Mouse (Mus musculus) forebrain, embryonic 16.5 days (tissue): ENCODE measurements at regions not wholly inside any gene's neighbourhood (a gene's known extent, or its start where the extent isn't known, plus 50 kb on each side); places are given as distances from the start of the nearest gene placed in this dataset.

Source experiments
- ATAC-seq: fragments of 200-750 bp; cut with Nextera tagmentation; 2 replicates; pipeline ENCODE4 v1.8.0; 2017; ENCODE audit warnings: mild to moderate bottlenecking, moderate library complexity
- H3K27ac ChIP-seq: fragments of 300-500 bp; sonication (generic); 2 replicates; pipeline ENCODE4 v1.5.1; 2014; ENCODE audit warnings: low read length, control low read depth
- H3K27me3 ChIP-seq: fragments of 300-500 bp; sonication (generic); replicated peaks from 2 replicates; pipeline ENCODE4 v1.6.1; 2014; ENCODE audit warnings: low read length; ENCODE audit not compliant: control insufficient read depth, insufficient read depth
- H3K36me3 ChIP-seq: fragments of 300-500 bp; sonication (generic); 2 replicates; pipeline ENCODE4 v1.6.1; 2014; ENCODE audit not compliant: control insufficient read depth, insufficient read depth
- H3K4me1 ChIP-seq: fragments of 300-500 bp; sonication (generic); replicated peaks from 2 replicates; pipeline ENCODE4 v1.6.1; 2014; ENCODE audit warnings: low read length; ENCODE audit not compliant: control insufficient read depth, insufficient read depth
- H3K4me2 ChIP-seq: fragments of 300-500 bp; sonication (generic); 2 replicates; pipeline ENCODE4 v1.6.1; 2014; ENCODE audit warnings: mild to moderate bottlenecking, low read length, control low read depth
- H3K4me3 ChIP-seq: fragments of 300-500 bp; sonication (generic); replicated peaks from 2 replicates; pipeline ENCODE4 v1.5.1; 2014; ENCODE audit warnings: mild to moderate bottlenecking, low read length, control low read depth
- H3K9ac ChIP-seq: fragments of 300-500 bp; sonication (generic); replicated peaks from 2 replicates; pipeline ENCODE4 v1.6.1; 2014; ENCODE audit warnings: low read depth, low read length, control low read depth
- H3K9me3 ChIP-seq: fragments of 300-500 bp; sonication (generic); 2 replicates; pipeline ENCODE4 v1.6.1; 2016; ENCODE audit warnings: low read length; ENCODE audit not compliant: control insufficient read depth
- WGBS: fragments of 180-500 bp; shearing (Covaris S2); extraction: QIAGEN DNeasy Blood & Tissue Kit; methylation state at CpG from one replicate; pipeline ENCODE4 v1.1.7; 2014; 5-methylcytosine and 5-hydroxymethylcytosine counted together

DNA sequence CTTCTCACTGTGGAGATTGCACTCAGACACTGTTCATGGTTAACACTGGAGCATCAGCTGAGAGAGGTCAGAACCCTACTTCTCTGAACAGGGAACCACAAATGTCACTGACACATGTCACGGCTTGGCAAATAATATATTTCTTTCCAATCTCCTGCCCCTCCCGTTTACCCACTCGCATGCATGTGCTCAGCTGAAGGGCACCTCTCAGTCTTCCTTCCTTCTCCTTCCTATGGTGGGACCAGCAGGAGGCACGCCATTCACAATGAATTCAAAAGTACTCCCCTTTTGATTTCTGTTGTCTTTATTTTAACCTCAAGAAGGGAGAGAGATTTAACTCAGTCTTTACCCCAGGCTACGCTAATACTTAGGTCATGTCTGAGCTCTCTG lies 481.0 kb downstream of the Prss52 start:
- H3K27me3 ChIP-seq = no peaks in the 10 kb centered on the region
- H3K36me3 ChIP-seq = no peaks in the 10 kb centered on the region
- WGBS = 14% methylated on average over 5 of the region's 5 CpGs
- H3K4me2 ChIP-seq = peak overlapping the region; percentile 76
- no peaks in the 10 kb centered on the region for H3K9me3 ChIP-seq
- peak overlapping the region; percentile 68 for H3K4me3 ChIP-seq
- H3K9ac ChIP-seq = peak overlapping the region; percentile 96
- peak overlapping the region; percentile 99 for H3K27ac ChIP-seq
- H3K4me1 ChIP-seq = peaks cover 51% of the 10 kb centered on the region
- no peak for ATAC-seq

DNA sequence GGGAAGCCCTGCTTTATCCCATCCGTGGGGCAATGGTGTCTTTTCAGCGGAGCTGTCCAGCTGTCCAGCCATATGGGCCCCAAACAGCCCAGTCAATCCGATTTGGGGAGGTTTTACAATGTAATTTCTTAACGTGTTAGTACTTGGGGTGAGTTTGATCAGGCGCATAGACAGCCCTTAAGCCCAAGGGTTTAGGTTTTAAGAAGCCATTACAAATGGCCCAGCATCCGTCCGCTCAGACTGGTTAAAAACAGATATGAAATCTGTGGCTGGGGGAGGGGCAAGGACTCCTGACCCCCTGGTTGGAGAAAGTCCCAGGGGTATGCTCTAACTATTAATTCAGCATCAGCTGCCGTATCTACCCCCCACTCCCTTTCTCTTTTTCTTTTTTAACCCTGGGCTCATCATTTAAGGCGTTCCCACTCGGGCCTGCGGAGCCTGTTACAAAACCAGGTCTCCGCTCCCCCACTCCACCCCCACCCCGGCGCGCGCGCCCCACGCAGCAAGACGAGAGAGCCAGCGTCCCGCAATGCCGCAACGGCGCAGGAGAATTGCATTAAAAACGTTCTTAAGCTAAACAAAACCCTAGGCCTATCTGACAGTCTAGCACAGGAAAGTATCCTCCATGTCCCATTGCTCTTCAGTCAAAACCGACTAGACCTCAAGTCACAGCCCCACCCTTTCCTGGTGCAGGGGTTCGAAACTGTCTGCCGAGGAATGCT lies 481.5 kb downstream of the Prss52 start:
- 7% methylated on average over 28 of the region's 28 CpGs for WGBS
- H3K4me1 ChIP-seq = peaks cover 49% of the 10 kb centered on the region

DNA sequence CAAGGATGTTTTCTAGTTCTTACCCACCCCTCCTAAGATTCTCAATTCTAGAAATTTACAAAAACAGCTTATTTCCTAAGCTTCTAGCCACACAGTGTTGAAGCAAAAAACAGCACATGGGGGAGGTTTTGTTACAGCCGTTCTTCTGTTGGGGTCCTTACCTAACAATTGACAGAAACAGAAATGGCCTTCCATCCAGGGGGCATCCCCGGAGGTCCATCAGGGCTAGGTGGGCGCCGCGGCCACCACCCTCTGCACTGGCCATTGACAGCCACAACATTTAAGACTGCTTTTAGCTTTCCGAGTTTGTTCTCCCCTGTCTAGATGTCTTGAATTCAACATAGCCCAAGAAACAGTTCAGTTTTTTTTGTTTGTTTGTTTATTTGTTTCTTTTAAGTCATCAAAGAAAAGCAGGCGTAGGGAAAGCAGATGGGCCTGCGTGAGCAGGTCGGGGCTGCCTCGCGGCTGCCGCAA lies 482.3 kb downstream of the Prss52 start:
- H3K9me3 ChIP-seq = no peaks in the 10 kb centered on the region
- peak overlapping the region; percentile 76 for H3K4me2 ChIP-seq
- no peaks in the 10 kb centered on the region for H3K27me3 ChIP-seq
- H3K9ac ChIP-seq = peak overlapping the region; percentile 96
- peaks cover 42% of the 10 kb centered on the region for H3K4me1 ChIP-seq
- H3K36me3 ChIP-seq = no peaks in the 10 kb centered on the region
- ATAC-seq = no peak
- H3K27ac ChIP-seq = peak overlapping the region; percentile 99
- peak overlapping the region; percentile 68 for H3K4me3 ChIP-seq
- WGBS = 3% methylated on average over 12 of the region's 12 CpGs

More for the DNA sequence above, 481.5 kb downstream of the Prss52 start:
- Histone ChIP-seq H3K27me3 (no peaks in the 10 kb centered on the region), H3K9ac (peak overlapping the region; percentile 96), H3K4me3 (peak overlapping the region; percentile 68), H3K9me3 (no peaks in the 10 kb centered on the region), H3K36me3 (no peaks in the 10 kb centered on the region), H3K4me2 (peak overlapping the region; percentile 76), H3K27ac (peak overlapping the region; percentile 99)
- ATAC-seq = no peak

DNA sequence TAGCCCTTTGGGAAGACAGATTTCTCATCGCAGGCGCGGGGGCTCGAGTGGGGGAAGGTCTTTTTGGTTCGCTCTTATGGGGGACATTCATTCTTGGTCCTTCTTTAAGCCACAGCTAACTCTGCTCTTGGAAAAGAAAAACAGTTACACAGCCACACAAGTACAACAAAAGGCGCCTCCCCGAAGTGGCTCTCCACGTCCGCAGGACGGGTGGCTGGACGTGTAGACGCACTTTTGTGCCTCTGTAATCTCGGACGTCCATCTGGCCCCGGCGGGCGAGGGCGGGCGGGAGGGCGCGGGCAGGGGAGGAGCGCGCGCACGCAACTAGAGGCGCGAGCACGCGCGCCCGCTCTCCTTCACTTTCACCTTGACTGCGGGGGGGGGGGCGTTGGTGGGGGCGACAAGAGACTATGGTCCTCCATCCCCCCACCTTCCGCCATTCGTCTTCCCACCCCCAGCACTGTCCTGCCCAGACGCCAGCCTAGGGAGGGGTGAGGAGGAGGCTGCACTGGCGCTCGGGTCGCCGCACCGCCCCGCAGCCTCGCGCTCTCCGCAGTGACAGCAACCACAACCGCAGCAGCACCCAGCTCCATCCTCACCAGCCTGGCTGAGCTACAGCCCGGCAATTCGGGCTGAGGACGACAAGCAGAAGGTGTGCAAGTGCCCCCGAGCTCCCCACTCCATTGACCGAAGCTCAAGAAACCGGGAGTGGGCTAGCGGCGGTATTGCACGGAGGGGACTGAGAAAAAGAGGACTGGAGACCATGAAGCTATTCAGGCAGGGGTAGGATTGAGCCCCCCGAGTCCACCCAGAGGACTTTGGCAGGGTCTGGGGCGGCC lies 483.0 kb downstream of the Prss52 start:
- Histone ChIP-seq H3K4me3 (peak overlapping the region; percentile 68), H3K4me1 (peaks cover 37% of the 10 kb centered on the region), H3K4me2 (peak overlapping the region; percentile 76), H3K27ac (peak overlapping the region; percentile 99), H3K9ac (peak overlapping the region; percentile 96), H3K9me3 (no peaks in the 10 kb centered on the region), H3K27me3 (no peaks in the 10 kb centered on the region), H3K36me3 (no peaks in the 10 kb centered on the region; the same call in 1 of the 2 replicates)
- ATAC-seq = peak; percentile 32
- WGBS = under 1% methylated on average over 55 of the region's 58 CpGs

- WGBS = under 1% methylated on average over 39 of the region's 40 CpGs
- peaks cover under 1% of the 10 kb centered on the region for H3K36me3 ChIP-seq
- H3K9me3 ChIP-seq = no peaks in the 10 kb centered on the region
- ATAC-seq = peak; percentile 62
- no peaks in the 10 kb centered on the region for H3K27me3 ChIP-seq
- peak overlapping the region; percentile 99 for H3K27ac ChIP-seq
- peak overlapping the region; percentile 68 for H3K4me3 ChIP-seq
- H3K9ac ChIP-seq = peak overlapping the region; percentile 96
- peak overlapping the region; percentile 76 for H3K4me2 ChIP-seq
- H3K4me1 ChIP-seq = peaks cover 38% of the 10 kb centered on the region
Measured at GRCm38 (mm10) chr14:64587699-64588434, 483.8 kb downstream of the Prss52 start.

DNA sequence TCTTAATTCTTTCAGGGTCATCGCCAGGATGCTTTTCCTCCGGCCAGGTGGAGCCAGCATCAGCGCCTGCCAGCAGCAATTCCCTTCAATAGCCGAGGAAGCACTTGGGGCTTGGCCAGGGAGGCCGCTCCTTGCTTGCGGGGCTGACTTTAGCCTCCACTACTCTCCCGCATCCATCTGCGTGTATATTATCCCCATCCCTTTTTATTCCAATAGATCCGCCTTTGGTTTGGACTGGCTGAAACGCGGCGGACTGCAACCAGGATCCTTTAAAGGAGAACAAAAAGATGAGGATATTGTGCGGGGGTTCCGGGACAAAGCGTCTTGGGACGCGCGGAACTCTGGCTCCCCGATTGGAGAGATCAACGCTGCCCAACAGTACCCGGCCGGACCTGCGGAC lies 484.5 kb downstream of the Prss52 start:
- peaks cover 4% of the 10 kb centered on the region for H3K36me3 ChIP-seq
- peak overlapping the region; percentile 99 for H3K4me2 ChIP-seq
- peak overlapping the region; percentile 96 for H3K9ac ChIP-seq
- peak overlapping the region; percentile 68 for H3K4me3 ChIP-seq
- no peak for ATAC-seq
- H3K4me1 ChIP-seq = peaks cover 38% of the 10 kb centered on the region
- no peaks in the 10 kb centered on the region for H3K27me3 ChIP-seq
- H3K27ac ChIP-seq = peak overlapping the region; percentile 99
- WGBS = 0% methylated on average over 23 of the region's 23 CpGs
- no peaks in the 10 kb centered on the region for H3K9me3 ChIP-seq

DNA sequence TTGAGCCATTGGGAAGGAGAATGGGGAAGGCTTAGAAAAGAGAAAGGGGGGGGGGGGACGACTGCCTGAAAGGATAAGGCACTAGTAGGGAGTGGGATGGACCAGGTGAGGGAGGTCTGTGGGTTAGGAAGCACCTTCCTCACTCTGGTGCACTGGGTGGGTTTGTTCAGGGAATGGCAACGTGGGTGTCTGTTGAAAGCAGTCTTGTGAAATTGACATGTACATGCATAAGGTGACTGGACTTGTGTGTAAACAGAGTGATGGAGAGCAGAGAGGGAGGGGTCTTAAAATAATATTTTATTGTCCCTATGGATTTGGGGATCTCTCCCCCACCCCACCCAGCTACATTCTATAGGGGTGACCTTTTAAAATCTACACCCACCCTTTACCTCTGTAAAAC lies 485.0 kb downstream of the Prss52 start:
- Histone ChIP-seq H3K9ac (peak overlapping the region; percentile 96), H3K36me3 (peaks cover 4% of the 10 kb centered on the region), H3K4me2 (peak overlapping the region; percentile 99), H3K4me1 (peaks cover 42% of the 10 kb centered on the region), H3K27ac (peak overlapping the region; percentile 99), H3K4me3 (peak overlapping the region; percentile 68), H3K9me3 (no peaks in the 10 kb centered on the region), H3K27me3 (no peaks in the 10 kb centered on the region)
- peak; percentile 4 for ATAC-seq
- 0% methylated on average over 2 of the region's 2 CpGs for WGBS

GRCm38 (mm10) chr14:64589571-64590547 lies 485.8 kb downstream of the Prss52 start:
- Histone ChIP-seq H3K4me1 (peaks cover 48% of the 10 kb centered on the region), H3K9ac (peak overlapping the region; percentile 96), H3K4me2 (peak overlapping the region; percentile 99), H3K4me3 (peak overlapping the region; percentile 68), H3K27ac (peak overlapping the region; percentile 99), H3K36me3 (peaks cover 4% of the 10 kb centered on the region), H3K9me3 (no peaks in the 10 kb centered on the region), H3K27me3 (no peaks in the 10 kb centered on the region)
- peak; percentile 43 for ATAC-seq
- WGBS = under 1% methylated on average over 39 of the region's 41 CpGs
